Mouse (Mus musculus): ENCODE results near the gene Agpat2. TPM values are rescaled to one million over a fixed set of nuclear protein-coding genes. Genes with fewer than 3 reads are reported as not detected.

The Agpat2 gene
- polyA plus RNA-seq (2012; rRNA removed) = 106 and 134 TPM in 2 replicates

GRCm38 (mm10) chr2:26603720-26604671, at the start of gene Agpat2:
TSS of gene Agpat2 (minus strand) at chr2:26604417.
- Histone ChIP-seq H3K4me1 (ENCODE audit: control insufficient read depth, insufficient read depth, low read length) (peaks cover 15% of the 10 kb centered on the region), H3K4me3 (replicated peaks; ENCODE audit: extremely low read depth, low read depth, low read length) (peak within 1 kb of the TSS; percentile 89)
- TF ChIP-seq CTCF (IDR thresholded peaks at IDR 0.05; ENCODE audit: insufficient read depth, low read length) (0 out of 2 replicates have a peak, but pooled peaks have one; percentile 8), POLR2A (IDR thresholded peaks at IDR 0.05; ENCODE audit: borderline replicate concordance, extremely low read depth, low read depth, low read length) (no peak; the same call in 1 of the 2 replicates)
- 1% methylated on average over 103 of the region's 103 CpGs for WGBS
- peak; percentile 82 for DNase-seq

- whole genome bisulfite sequencing = 16% methylated on average over 3 of the region's 3 CpGs
- peak; percentile 51 for DNase-seq
- Histone ChIP-seq H3K4me3 (replicated peaks; ENCODE audit: extremely low read depth, low read depth, low read length) (no peak overlapping the region), H3K4me1 (ENCODE audit: control insufficient read depth, insufficient read depth, low read length) (no peaks in the 10 kb centered on the region)
- peak; percentile 100 for TF ChIP-seq CTCF (IDR thresholded peaks at IDR 0.05; ENCODE audit: insufficient read depth, low read length)
- TF ChIP-seq POLR2A (IDR thresholded peaks at IDR 0.05; ENCODE audit: borderline replicate concordance, extremely low read depth, low read depth, low read length) = peak; percentile 36; the same call in 1 of the 2 replicates
Observed at GRCm38 (mm10) chr2:26646643-26647293, 42.6 kb upstream of the Agpat2 start.

- Histone ChIP-seq H3K4me3 (replicated peaks; ENCODE audit: extremely low read depth, low read depth, low read length) (no peak overlapping the region), H3K4me1 (ENCODE audit: control insufficient read depth, insufficient read depth, low read length) (peaks cover 4% of the 10 kb centered on the region; the same call in 1 of the 2 replicates)
- 50% methylated on average over 2 of the region's 2 CpGs for WGBS
- no peak for TF ChIP-seq POLR2A (IDR thresholded peaks at IDR 0.05; ENCODE audit: borderline replicate concordance, extremely low read depth, low read depth, low read length)
- peak; percentile 33; the same call in 1 of the 2 replicates for TF ChIP-seq CTCF (IDR thresholded peaks at IDR 0.05; ENCODE audit: insufficient read depth, low read length)
- no peak for DNase-seq
Observed at GRCm38 (mm10) chr2:26643942-26644341, 39.7 kb upstream of the Agpat2 start.

- Histone ChIP-seq H3K4me3 (replicated peaks; ENCODE audit: extremely low read depth, low read depth, low read length) (no peak overlapping the region), H3K4me1 (ENCODE audit: control insufficient read depth, insufficient read depth, low read length) (peaks cover 11% of the 10 kb centered on the region)
- 72% methylated on average over 7 of the region's 7 CpGs for WGBS
- no peak for DNase-seq
- TF ChIP-seq CTCF (IDR thresholded peaks at IDR 0.05; ENCODE audit: insufficient read depth, low read length) (no peak), POLR2A (IDR thresholded peaks at IDR 0.05; ENCODE audit: borderline replicate concordance, extremely low read depth, low read depth, low read length) (no peak)
Observed at GRCm38 (mm10) chr2:26641006-26641647, 36.9 kb upstream of the Agpat2 start.

- 5% methylated on average over 49 of the region's 49 CpGs for WGBS
- DNase-seq = peak; percentile 98
- H3K4me3 ChIP-seq (replicated peaks; ENCODE audit: extremely low read depth, low read depth, low read length) = peak overlapping the region; percentile 86
- H3K4me1 ChIP-seq (ENCODE audit: control insufficient read depth, insufficient read depth, low read length) = peaks cover 11% of the 10 kb centered on the region
- peak; percentile 97 for TF ChIP-seq POLR2A (IDR thresholded peaks at IDR 0.05; ENCODE audit: borderline replicate concordance, extremely low read depth, low read depth, low read length)
- TF ChIP-seq CTCF (IDR thresholded peaks at IDR 0.05; ENCODE audit: insufficient read depth, low read length) = peak; percentile 75
Observed at GRCm38 (mm10) chr2:26639838-26640830, 35.9 kb upstream of the Agpat2 start.

GRCm38 (mm10) chr2:26639083-26639482, 34.9 kb upstream of the Agpat2 start:
- H3K4me1 ChIP-seq (ENCODE audit: control insufficient read depth, insufficient read depth, low read length) = peaks cover 11% of the 10 kb centered on the region
- DNase-seq = no peak
- 4% methylated on average over 8 of the region's 8 CpGs for WGBS
- peak overlapping the region; percentile 40 for H3K4me3 ChIP-seq (replicated peaks; ENCODE audit: extremely low read depth, low read depth, low read length)
- TF ChIP-seq POLR2A (IDR thresholded peaks at IDR 0.05; ENCODE audit: borderline replicate concordance, extremely low read depth, low read depth, low read length) (0 out of 2 replicates have a peak, but pooled peaks have one; percentile 15), CTCF (IDR thresholded peaks at IDR 0.05; ENCODE audit: insufficient read depth, low read length) (peak; percentile 66)

- no peak overlapping the region for H3K4me3 ChIP-seq (replicated peaks; ENCODE audit: extremely low read depth, low read depth, low read length)
- 60% methylated on average over 5 of the region's 5 CpGs for WGBS
- TF ChIP-seq CTCF (IDR thresholded peaks at IDR 0.05; ENCODE audit: insufficient read depth, low read length) = no peak
- no peak for TF ChIP-seq POLR2A (IDR thresholded peaks at IDR 0.05; ENCODE audit: borderline replicate concordance, extremely low read depth, low read depth, low read length)
- H3K4me1 ChIP-seq (ENCODE audit: control insufficient read depth, insufficient read depth, low read length) = peaks cover 11% of the 10 kb centered on the region
- DNase-seq = no peak
Observed at GRCm38 (mm10) chr2:26638572-26638971, 34.4 kb upstream of the Agpat2 start.

GRCm38 (mm10) chr2:26638039-26638438, 33.8 kb upstream of the Agpat2 start:
- 71% methylated on average over 5 of the region's 5 CpGs for WGBS
- peaks cover 11% of the 10 kb centered on the region for H3K4me1 ChIP-seq (ENCODE audit: control insufficient read depth, insufficient read depth, low read length)
- TF ChIP-seq CTCF (IDR thresholded peaks at IDR 0.05; ENCODE audit: insufficient read depth, low read length) = no peak
- no peak for TF ChIP-seq POLR2A (IDR thresholded peaks at IDR 0.05; ENCODE audit: borderline replicate concordance, extremely low read depth, low read depth, low read length)
- no peak overlapping the region for H3K4me3 ChIP-seq (replicated peaks; ENCODE audit: extremely low read depth, low read depth, low read length)
- no peak for DNase-seq

All from lung, adult 2 months (tissue).